Mouse (Mus musculus) bone marrow, adult 2 months (tissue): ENCODE results near the gene Tspan10. TPM values are rescaled to one million over a fixed set of nuclear protein-coding genes. Genes with fewer than 3 reads are reported as not detected.

Experiments used
- H3K27ac ChIP-seq: fragments of 200-500 bp; 2 replicates; pipeline ENCODE4 v1.5.1; 2012; ENCODE audit warnings: low read depth, mild to moderate bottlenecking, control low read depth, inconsistent platforms, low read length; ENCODE audit not compliant: control insufficient read depth, poor library complexity, insufficient read depth
- H3K4me1 ChIP-seq: fragments of 200-500 bp; 2 replicates; pipeline ENCODE4 v1.6.1; 2011; ENCODE audit warnings: low read length; ENCODE audit not compliant: control insufficient read depth, insufficient read depth
- H3K4me3 ChIP-seq: fragments of 200-500 bp; replicated peaks from 2 replicates; pipeline ENCODE3; 2011; ENCODE audit warnings: mild to moderate bottlenecking, low read depth, low read length, control low read depth; ENCODE audit not compliant: control insufficient read depth
- CTCF ChIP-seq: fragments of 200-500 bp; IDR thresholded peaks from 2 replicates; pipeline ENCODE4 v1.5.1; 2011; ENCODE audit warnings: low read length, control low read depth; ENCODE audit not compliant: control insufficient read depth, insufficient read depth
- POLR2A ChIP-seq: fragments of 200-500 bp; IDR thresholded peaks from 2 replicates; pipeline ENCODE4 v1.6.1; 2011; ENCODE audit warnings: low read depth, mild to moderate bottlenecking, control low read depth, low read length, borderline replicate concordance; ENCODE audit not compliant: control insufficient read depth
- WGBS: fragments of 180-500 bp; shearing (Covaris S2); methylation state at CpG from one replicate; pipeline ENCODE4 v1.1.7; 2018; 5-methylcytosine and 5-hydroxymethylcytosine counted together
- polyA plus RNA-seq: library from polyadenylated mRNA; stranded (reverse); fragments of >200 nt; gene quantifications from 2 replicates; pipeline ENCODE4 v1.2.4, GENCODE M21; 2011; ENCODE audit warnings: low replicate concordance; ENCODE audit not compliant: missing spikeins, insufficient read depth, insufficient read length

Tspan10 gene
- polyA plus RNA-seq, 1 experiment: not detected

GRCm38 (mm10) chr11:120418592-120418991, 23.9 kb upstream of the Tspan10 start:
- Histone ChIP-seq H3K27ac (no peak overlapping the region), H3K4me1 (no peaks in the 10 kb centered on the region), H3K4me3 (no peak overlapping the region)
- WGBS: 94% methylated on average over 1 of the region's 1 CpGs
- TF ChIP-seq CTCF: no peak
- TF ChIP-seq POLR2A: no peak

- Histone ChIP-seq H3K4me3 (no peak overlapping the region), H3K4me1 (no peaks in the 10 kb centered on the region), H3K27ac (no peak overlapping the region)
- WGBS: 62% methylated on average over 13 of the region's 13 CpGs
- TF ChIP-seq CTCF: no peak
- TF ChIP-seq POLR2A: no peak
These were observed 19.5 kb upstream of the Tspan10 start for GRCm38 (mm10) chr11:120422651-120423568.

DNA sequence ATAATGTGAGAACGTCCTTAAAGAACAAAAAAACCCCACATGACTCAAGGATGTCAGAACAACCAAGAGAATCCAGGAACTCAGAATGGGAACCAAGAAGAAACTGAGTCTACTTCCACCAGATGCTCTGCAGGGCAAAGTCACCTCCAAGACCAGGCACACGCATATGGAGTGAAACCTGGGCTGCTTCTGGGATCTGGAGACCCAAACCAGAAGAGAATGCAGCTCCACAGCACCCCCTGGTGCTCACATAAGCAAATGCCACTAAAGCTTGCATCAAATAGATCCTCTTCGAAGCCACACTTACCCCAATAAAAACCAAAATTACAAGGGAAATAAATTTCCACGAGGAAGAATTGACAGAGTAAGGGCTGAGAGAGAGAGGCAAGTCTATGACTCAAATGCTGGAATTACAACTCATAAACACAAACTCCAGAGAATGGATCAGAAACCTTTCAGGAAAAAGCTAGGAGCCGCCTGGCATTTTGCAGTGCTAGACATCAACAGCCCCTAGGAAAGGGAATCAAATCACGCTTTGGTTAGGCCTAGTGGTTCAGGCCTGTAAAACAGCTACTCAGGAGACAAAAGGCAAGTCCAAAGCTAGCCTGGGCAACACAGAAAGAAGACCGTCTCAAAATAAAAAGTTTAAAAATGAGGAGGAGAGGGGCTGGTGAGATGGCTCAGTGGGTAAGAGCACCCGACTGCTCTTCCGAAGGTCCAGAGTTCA, 18.7 kb upstream of the Tspan10 start:
- WGBS: 70% methylated on average over 9 of the region's 9 CpGs
- Histone ChIP-seq H3K4me1 (no peaks in the 10 kb centered on the region), H3K4me3 (no peak overlapping the region), H3K27ac (no peak overlapping the region)
- TF ChIP-seq POLR2A (no peak), CTCF (peak; percentile 69)

- no peak overlapping the region for H3K4me3 ChIP-seq
- TF ChIP-seq POLR2A (no peak), CTCF (no peak)
- 81% methylated on average over 3 of the region's 3 CpGs for WGBS
- H3K4me1 ChIP-seq: no peaks in the 10 kb centered on the region
- no peak overlapping the region for H3K27ac ChIP-seq
These were observed 15.7 kb upstream of the Tspan10 start for GRCm38 (mm10) chr11:120426727-120427126.

DNA sequence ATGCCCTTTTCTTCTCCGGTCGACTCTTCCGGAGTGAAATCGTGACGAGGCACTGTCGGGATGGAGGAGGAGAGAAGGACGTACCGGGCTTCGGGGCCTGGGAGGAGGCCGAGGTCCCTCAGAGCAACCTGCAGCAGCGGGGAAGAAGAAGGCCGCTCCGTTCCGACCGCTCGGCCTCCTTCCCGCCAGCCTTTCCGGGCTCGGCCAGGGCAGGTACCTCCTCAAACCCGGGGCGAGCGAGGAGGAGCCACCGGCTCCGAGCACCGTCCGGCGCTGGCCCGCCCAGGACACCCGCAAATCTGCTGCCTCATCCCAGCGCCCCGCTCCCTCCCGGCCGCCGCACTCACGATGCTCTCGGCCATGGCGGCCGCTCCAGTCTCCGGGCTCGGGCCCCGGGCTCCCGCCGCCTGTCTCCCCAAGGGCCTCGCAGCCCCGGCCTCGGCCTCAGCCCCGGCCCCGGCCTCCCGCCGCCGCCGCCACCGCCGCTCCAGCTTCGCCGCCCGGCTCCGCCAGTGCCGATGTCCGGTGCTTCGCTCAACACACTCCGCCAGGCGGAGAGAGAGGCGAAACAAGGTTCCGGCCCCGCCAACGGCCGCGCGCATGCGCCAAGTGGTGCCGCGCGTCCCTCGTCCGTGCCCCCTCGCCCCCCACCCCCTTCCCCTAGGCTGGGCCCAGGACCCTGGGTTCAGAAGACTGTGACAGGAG, 5.1 kb upstream of the Tspan10 start, which contains the start of gene Nploc4:
Nploc4 (minus strand) TSS at position 557 of the 705 bp plus-strand sequence.
- TF ChIP-seq CTCF (peak; percentile 19; the same call in 1 of the 2 replicates), POLR2A (peak; percentile 88)
- WGBS: under 1% methylated on average over 71 of the region's 77 CpGs
- H3K4me1 ChIP-seq: 0 out of 2 replicates have a peak, but pooled peaks cover 2% of the 10 kb centered on the region
- H3K27ac ChIP-seq: peak within 1 kb of the TSS; percentile 88
- peak within 1 kb of the TSS; percentile 89 for H3K4me3 ChIP-seq

- WGBS: 24% methylated on average over 12 of the region's 12 CpGs
- 0 out of 2 replicates have a peak, but pooled peaks cover 2% of the 10 kb centered on the region for H3K4me1 ChIP-seq
These were observed 4.5 kb upstream of the Tspan10 start for GRCm38 (mm10) chr11:120437857-120438385.

GRCm38 (mm10) chr11:120442765-120443280, 379 bp downstream of the Tspan10 start:
- TF ChIP-seq CTCF: no peak
- H3K4me1 ChIP-seq: 0 out of 2 replicates have a peak, but pooled peaks cover 2% of the 10 kb centered on the region
- WGBS: 85% methylated on average over 3 of the region's 3 CpGs

More at GRCm38 (mm10) chr11:120437857-120438385, 4.5 kb upstream of the Tspan10 start:
- TF ChIP-seq POLR2A (no peak), CTCF (no peak)
- peak overlapping the region; percentile 89 for H3K4me3 ChIP-seq
- no peak overlapping the region; the same call in 1 of the 2 replicates for H3K27ac ChIP-seq

More at GRCm38 (mm10) chr11:120442765-120443280, 379 bp downstream of the Tspan10 start:
- no peak overlapping the region for H3K4me3 ChIP-seq
- H3K27ac ChIP-seq: no peak overlapping the region
